Mouse (Mus musculus): ENCODE data around the gene Gm49391. TPM values are rescaled to one million over a fixed set of nuclear protein-coding genes. Genes with fewer than 3 reads are reported as not detected.

Gene Gm49391
- total and polyA plus RNA-seq, 3 experiments, result not detected

- no peak for DNase-seq (ENCODE audit: extremely low read depth)
- Histone ChIP-seq H3K36me3 (replicated peaks in 1 of 2; ENCODE audit: control insufficient read depth in 1 of 2, insufficient read depth in 1 of 2, low read length in 1 of 2) (no peaks in the 10 kb centered on the region), H3K4me1 (ENCODE audit: control insufficient read depth in 1 of 2, insufficient read depth in 2 of 2) (no peaks in the 10 kb centered on the region), H3K27ac (ENCODE audit: insufficient read depth, low read depth) (no peak overlapping the region), H3K4me3 (replicated peaks in 1 of 3; ENCODE audit: low read depth in 2 of 3, low read length in 2 of 3, poor library complexity in 1 of 3) (no peak overlapping the region), H3K4me2 (ENCODE audit: insufficient read depth, low read depth, poor library complexity, severe bottlenecking) (no peak overlapping the region), H3K9me3 (replicated peaks; ENCODE audit: low read length) (peaks cover 30% of the 10 kb centered on the region), H3K9ac (ENCODE audit: insufficient read depth, low read depth) (no peak overlapping the region), H3K79me2 (replicated peaks; ENCODE audit: control insufficient read depth, extremely low read depth, insufficient read depth, poor library complexity, severe bottlenecking) (no peaks in the 10 kb centered on the region), H3K27me3 (replicated peaks) (no peaks in the 10 kb centered on the region)
- TF ChIP-seq MXI1 (IDR thresholded peaks at IDR 0.05; ENCODE audit: low read depth, low read length) (no peak), MAZ (IDR thresholded peaks at IDR 0.05; ENCODE audit: low read depth, low read length) (no peak), NRF1 (IDR thresholded peaks at IDR 0.05; ENCODE audit: low read depth, low read length) (no peak), BHLHE40 (IDR thresholded peaks at IDR 0.05; ENCODE audit: low read depth, low read length) (no peak), MAFK (IDR thresholded peaks at IDR 0.05; ENCODE audit: insufficient replicate concordance, low read length) (no peak), CHD1 (IDR thresholded peaks at IDR 0.05; ENCODE audit: low read depth, low read length) (no peak), ZNF384 (IDR thresholded peaks at IDR 0.05; ENCODE audit: low read depth, low read length) (no peak), RAD21 (IDR thresholded peaks at IDR 0.05; ENCODE audit: low read depth, low read length) (no peak), HCFC1 (IDR thresholded peaks at IDR 0.05; ENCODE audit: low read depth, low read length) (no peak), ZC3H11A (IDR thresholded peaks at IDR 0.05; ENCODE audit: low read depth, low read length) (no peak), TCF12 (IDR thresholded peaks at IDR 0.05; ENCODE audit: low read depth, low read length) (no peak), NELFE (IDR thresholded peaks at IDR 0.05; ENCODE audit: low read depth, low read length) (no peak), KAT2A (IDR thresholded peaks at IDR 0.05; ENCODE audit: insufficient replicate concordance, low read length) (no peak), SIN3A (IDR thresholded peaks at IDR 0.05; ENCODE audit: low read length) (no peak), UBTF (IDR thresholded peaks at IDR 0.05; ENCODE audit: low read depth, low read length) (no peak), SMC3 (IDR thresholded peaks at IDR 0.05; ENCODE audit: low read depth, low read length) (no peak), ETS1 (conservative IDR thresholded peaks at IDR 0.05; ENCODE audit: low read depth, low read length) (no peak), JUN (IDR thresholded peaks at IDR 0.05; ENCODE audit: insufficient read depth, low read depth, low read length) (no peak), JUND (conservative IDR thresholded peaks at IDR 0.05; ENCODE audit: low read depth, low read length) (no peak), CHD2 (IDR thresholded peaks at IDR 0.05; ENCODE audit: low read length) (no peak)
- dilution Hi-C loops (cut with MboI; ENCODE audit: extremely low pct_ligation_motif_present, extremely low pct_unique_long_range_greater_than_20kb, low sequenced_read_pairs), result no loop called here
- in situ Hi-C loops (cut with MboI; ENCODE audit: low pct_ligation_motif_present, low pct_unique_long_range_greater_than_20kb, low sequenced_read_pairs), result no loop called here
Observed at GRCm38 (mm10) chr13:60848241-60849120, 87.9 kb downstream of the Gm49391 start.

Other genes starting within 250 kb of the Gm49391 start
- not detected in 2 replicates for gene BC051665, start 150.2 kb downstream of the Gm49391 start, total RNA-seq (2012; rRNA removed)
- gene BC051665, start 150.2 kb downstream of the Gm49391 start, total RNA-seq (2014; rRNA removed), result not detected in 2 replicates
- not detected in 2 replicates for gene BC051665, start 150.2 kb downstream of the Gm49391 start, polyA plus RNA-seq (2012; ENCODE audit: insufficient read length, low read depth)
- gene Ctsll3, start 133.7 kb downstream of the Gm49391 start, total RNA-seq (2012; rRNA removed), result not detected in 2 replicates
- not detected in 2 replicates for gene Ctsll3, start 133.7 kb downstream of the Gm49391 start, total RNA-seq (2014; rRNA removed)
- gene Ctsll3, start 133.7 kb downstream of the Gm49391 start, polyA plus RNA-seq (2012; ENCODE audit: insufficient read length, low read depth), result not detected in 2 replicates
- not detected in 2 replicates for gene 4930486L24Rik, start 72.1 kb downstream of the Gm49391 start, total RNA-seq (2012; rRNA removed)
- not detected in 2 replicates for gene 4930486L24Rik, start 72.1 kb downstream of the Gm49391 start, total RNA-seq (2014; rRNA removed)
- gene 4930486L24Rik, start 72.1 kb downstream of the Gm49391 start, polyA plus RNA-seq (2012; ENCODE audit: insufficient read length, low read depth), result not detected in 2 replicates
- gene Gm49392, start 39.7 kb downstream of the Gm49391 start, total RNA-seq (2012; rRNA removed), result not detected in 2 replicates
- not detected in 2 replicates for gene Gm49392, start 39.7 kb downstream of the Gm49391 start, total RNA-seq (2014; rRNA removed)
- gene Gm49392, start 39.7 kb downstream of the Gm49391 start, polyA plus RNA-seq (2012; ENCODE audit: insufficient read length, low read depth), result not detected in 2 replicates
- gene Ctla2b, start 39.1 kb downstream of the Gm49391 start, total RNA-seq (2012; rRNA removed), result not detected in 2 replicates
- gene Ctla2b, start 39.1 kb downstream of the Gm49391 start, total RNA-seq (2014; rRNA removed), result not detected in 2 replicates
- gene Ctla2b, start 39.1 kb downstream of the Gm49391 start, polyA plus RNA-seq (2012; ENCODE audit: insufficient read length, low read depth), result not detected in 2 replicates
- not detected in 2 replicates for gene Tpbpb, start 31.7 kb downstream of the Gm49391 start, total RNA-seq (2012; rRNA removed)
- gene Tpbpb, start 31.7 kb downstream of the Gm49391 start, total RNA-seq (2014; rRNA removed), result not detected in 2 replicates
- not detected in 2 replicates for gene Tpbpb, start 31.7 kb downstream of the Gm49391 start, polyA plus RNA-seq (2012; ENCODE audit: insufficient read length, low read depth)
- gene Gm49393, start 981 bp downstream of the Gm49391 start, total RNA-seq (2012; rRNA removed), result not detected in 2 replicates
- not detected in 2 replicates for gene Gm49393, start 981 bp downstream of the Gm49391 start, total RNA-seq (2014; rRNA removed)
- gene Gm49393, start 981 bp downstream of the Gm49391 start, polyA plus RNA-seq (2012; ENCODE audit: insufficient read length, low read depth), result not detected in 2 replicates
- not detected in 2 replicates for gene Ctla2a, start 54 bp upstream of the Gm49391 start, total RNA-seq (2012; rRNA removed)
- gene Ctla2a, start 54 bp upstream of the Gm49391 start, total RNA-seq (2014; rRNA removed), result not detected in 2 replicates
- gene Ctla2a, start 54 bp upstream of the Gm49391 start, polyA plus RNA-seq (2012; ENCODE audit: insufficient read length, low read depth), result not detected in 2 replicates
- gene Tpbpa, start 5.4 kb upstream of the Gm49391 start, total RNA-seq (2012; rRNA removed), result not detected in 2 replicates
- gene Tpbpa, start 5.4 kb upstream of the Gm49391 start, total RNA-seq (2014; rRNA removed), result not detected in 2 replicates
- gene Tpbpa, start 5.4 kb upstream of the Gm49391 start, polyA plus RNA-seq (2012; ENCODE audit: insufficient read length, low read depth), result not detected in 2 replicates
- not detected in 2 replicates for gene Ctsj, start 69.4 kb upstream of the Gm49391 start, total RNA-seq (2012; rRNA removed)
- not detected in 2 replicates for gene Ctsj, start 69.4 kb upstream of the Gm49391 start, total RNA-seq (2014; rRNA removed)
- not detected in 2 replicates for gene Ctsj, start 69.4 kb upstream of the Gm49391 start, polyA plus RNA-seq (2012; ENCODE audit: insufficient read length, low read depth)
- not detected in 2 replicates for gene Ctsq, start 104.1 kb upstream of the Gm49391 start, total RNA-seq (2012; rRNA removed)
- gene Ctsq, start 104.1 kb upstream of the Gm49391 start, total RNA-seq (2014; rRNA removed), result not detected in 2 replicates
- not detected in 2 replicates for gene Ctsq, start 104.1 kb upstream of the Gm49391 start, polyA plus RNA-seq (2012; ENCODE audit: insufficient read length, low read depth)
- not detected in 2 replicates for gene Ctsr, start 227.7 kb upstream of the Gm49391 start, total RNA-seq (2012; rRNA removed)
- gene Ctsr, start 227.7 kb upstream of the Gm49391 start, total RNA-seq (2014; rRNA removed), result not detected in 2 replicates
- not detected in 2 replicates for gene Ctsr, start 227.7 kb upstream of the Gm49391 start, polyA plus RNA-seq (2012; ENCODE audit: insufficient read length, low read depth)